Mouse (Mus musculus) liver, postnatal 0 days (tissue): ENCODE results near the gene Tmem63b.

Experiments
- CTCF ChIP-seq: sonication (generic); IDR thresholded peaks from 2 replicates; pipeline ENCODE4 v1.5.1; 2016; ENCODE audit warnings: antibody characterized with exemption, low read depth
- EP300 ChIP-seq: IDR thresholded peaks from 2 replicates; pipeline ENCODE4 v1.6.1; 2016; ENCODE audit warnings: antibody characterized with exemption, low read depth, mild to moderate bottlenecking

GRCm38 (mm10) chr17:45629861-45630694, 56.6 kb downstream of the Tmem63b start:
- TF ChIP-seq CTCF: peak; percentile 78
- 0 out of 2 replicates have a peak, but pooled peaks have one; percentile 20 for TF ChIP-seq EP300
